Mouse (Mus musculus): Measurements from ENCODE around the gene Pidd1. TPM values are rescaled to one million over a fixed set of nuclear protein-coding genes. Genes with fewer than 3 reads are reported as not detected.

Pidd1 gene
- polyA plus RNA-seq, 1 experiment from 2014 or later = 15.7 TPM

DNA sequence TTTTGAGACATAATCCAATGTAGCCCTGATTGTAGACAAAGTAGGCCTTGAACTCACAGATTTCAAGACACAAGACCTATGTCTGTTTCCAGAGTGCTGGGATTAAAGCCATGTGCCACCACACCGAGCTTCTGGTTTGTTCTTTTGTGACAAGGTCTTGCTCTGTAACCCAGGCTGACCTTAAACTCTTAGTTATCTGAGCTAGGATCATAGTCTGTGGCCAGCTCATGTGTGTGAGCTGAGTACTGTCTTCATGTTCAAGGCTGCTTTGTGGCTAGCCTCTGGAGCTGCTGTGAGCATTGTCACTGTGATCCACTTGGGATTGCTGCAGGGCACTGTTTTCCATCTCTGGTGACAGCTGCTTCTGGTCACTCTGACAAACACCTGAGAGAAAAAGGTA, 48.5 kb downstream of the Pidd1 start:
- Histone ChIP-seq H3K4me3 (ENCODE audit: low read depth, low read length) (no peak overlapping the region), H3K4me1 (ENCODE audit: control insufficient read depth, insufficient read depth, low read length) (peaks cover 9% of the 10 kb centered on the region; the same call in 1 of the 2 replicates), H3K36me3 (ENCODE audit: control insufficient read depth, insufficient read depth, low read length) (peaks cover 7% of the 10 kb centered on the region), H3K27ac (replicated peaks; ENCODE audit: low read depth, low read length) (no peak overlapping the region), H3K9ac (ENCODE audit: low read length) (no peak overlapping the region), H3K4me2 (ENCODE audit: low read depth, severe bottlenecking) (no peak overlapping the region), H3K9me3 (ENCODE audit: control insufficient read depth, low read length) (no peaks in the 10 kb centered on the region), H3K27me3 (ENCODE audit: control insufficient read depth, insufficient read depth, low read length) (no peaks in the 10 kb centered on the region)
- ATAC-seq (ENCODE audit: insufficient number of reproducible peaks, low FRiP score, low TSS enrichment, low read depth) (no peak), DNase-seq (ENCODE audit: low spot score) (no peak)
- WGBS = 81% methylated on average over 1 of the region's 1 CpGs

GRCm38 (mm10) chr7:141394771-141395170, 49.1 kb downstream of the Pidd1 start:
- WGBS = 20% methylated on average over 6 of the region's 6 CpGs
- Histone ChIP-seq H3K9me3 (ENCODE audit: control insufficient read depth, low read length) (no peaks in the 10 kb centered on the region), H3K27ac (replicated peaks; ENCODE audit: low read depth, low read length) (no peak overlapping the region), H3K4me1 (ENCODE audit: control insufficient read depth, insufficient read depth, low read length) (peaks cover 9% of the 10 kb centered on the region; the same call in 1 of the 2 replicates), H3K27me3 (ENCODE audit: control insufficient read depth, insufficient read depth, low read length) (no peaks in the 10 kb centered on the region), H3K36me3 (ENCODE audit: control insufficient read depth, insufficient read depth, low read length) (peaks cover 3% of the 10 kb centered on the region), H3K9ac (ENCODE audit: low read length) (no peak overlapping the region), H3K4me2 (ENCODE audit: low read depth, severe bottlenecking) (no peak overlapping the region), H3K4me3 (ENCODE audit: low read depth, low read length) (no peak overlapping the region)
- ATAC-seq (ENCODE audit: insufficient number of reproducible peaks, low FRiP score, low TSS enrichment, low read depth) = no peak
- DNase-seq (ENCODE audit: low spot score) = peak; percentile 87

DNA sequence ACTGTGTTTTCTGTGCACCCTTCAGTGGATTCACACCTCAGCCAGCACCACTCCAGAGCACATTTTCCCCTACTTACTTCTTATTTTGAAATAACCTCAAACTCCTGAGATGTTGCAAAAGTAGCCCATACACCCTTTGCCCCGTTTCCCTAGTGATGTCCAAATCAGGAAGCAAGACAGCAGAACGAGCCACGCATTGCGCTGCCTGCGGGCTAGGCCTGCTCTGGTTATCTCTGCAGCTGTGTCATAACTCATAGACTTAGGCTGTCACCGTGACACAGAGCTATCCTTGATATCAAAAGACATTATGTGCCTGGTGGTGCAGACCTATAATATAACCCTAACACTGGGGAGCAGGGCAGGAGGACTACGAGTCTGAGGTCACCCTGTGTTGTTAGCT, 49.7 kb downstream of the Pidd1 start:
- Histone ChIP-seq H3K4me1 (ENCODE audit: control insufficient read depth, insufficient read depth, low read length) (peaks cover 9% of the 10 kb centered on the region; the same call in 1 of the 2 replicates), H3K4me2 (ENCODE audit: low read depth, severe bottlenecking) (no peak overlapping the region), H3K4me3 (ENCODE audit: low read depth, low read length) (no peak overlapping the region), H3K27me3 (ENCODE audit: control insufficient read depth, insufficient read depth, low read length) (no peaks in the 10 kb centered on the region), H3K9me3 (ENCODE audit: control insufficient read depth, low read length) (no peaks in the 10 kb centered on the region), H3K9ac (ENCODE audit: low read length) (no peak overlapping the region), H3K27ac (replicated peaks; ENCODE audit: low read depth, low read length) (no peak overlapping the region), H3K36me3 (ENCODE audit: control insufficient read depth, insufficient read depth, low read length) (peaks cover 2% of the 10 kb centered on the region)
- no peak for DNase-seq (ENCODE audit: low spot score)
- no peak for ATAC-seq (ENCODE audit: insufficient number of reproducible peaks, low FRiP score, low TSS enrichment, low read depth)
- 89% methylated on average over 7 of the region's 7 CpGs for WGBS

DNA sequence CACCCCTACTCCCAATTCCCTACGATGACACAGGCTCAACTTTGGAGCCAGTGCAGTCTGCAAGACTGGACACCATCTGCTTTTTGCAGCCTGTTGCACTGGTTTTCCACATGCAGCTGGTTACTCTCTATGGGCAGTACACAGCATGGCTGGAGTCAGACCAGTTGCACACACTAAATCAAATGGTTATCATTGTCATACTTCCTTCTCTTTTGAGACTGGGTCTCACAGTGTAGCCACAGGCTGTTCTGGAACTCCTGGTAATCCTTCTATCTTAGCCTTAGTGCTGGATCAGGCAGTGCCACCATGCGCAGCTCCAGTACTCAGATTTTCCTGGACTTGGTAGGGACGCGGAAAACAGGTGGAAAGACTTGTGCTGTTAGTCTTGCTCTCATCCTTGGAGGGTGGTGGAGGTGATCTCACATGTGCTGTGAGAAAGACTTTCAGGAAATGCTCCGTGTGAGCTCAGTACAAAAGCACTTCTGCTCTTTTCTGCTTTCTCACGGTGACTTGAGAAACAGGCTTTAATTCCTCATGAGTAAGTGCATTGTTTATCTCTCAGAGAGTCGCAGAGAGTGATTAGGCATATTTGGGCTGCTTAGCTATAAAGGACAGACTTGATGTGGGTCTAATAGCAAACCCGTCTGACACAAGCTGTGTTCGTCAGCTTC, 51.1 kb downstream of the Pidd1 start:
- Histone ChIP-seq H3K4me3 (ENCODE audit: low read depth, low read length) (peak overlapping the region; percentile 63), H3K9me3 (ENCODE audit: control insufficient read depth, low read length) (no peaks in the 10 kb centered on the region), H3K4me1 (ENCODE audit: control insufficient read depth, insufficient read depth, low read length) (peaks cover 9% of the 10 kb centered on the region; the same call in 1 of the 2 replicates), H3K27me3 (ENCODE audit: control insufficient read depth, insufficient read depth, low read length) (no peaks in the 10 kb centered on the region), H3K9ac (ENCODE audit: low read length) (peak overlapping the region; percentile 54), H3K36me3 (ENCODE audit: control insufficient read depth, insufficient read depth, low read length) (peaks cover 2% of the 10 kb centered on the region), H3K27ac (replicated peaks; ENCODE audit: low read depth, low read length) (0 out of 2 replicates have a peak overlapping the region, but pooled peaks have one; percentile 30), H3K4me2 (ENCODE audit: low read depth, severe bottlenecking) (peak overlapping the region; percentile 96)
- no peak; the same call in 1 of the 2 replicates for ATAC-seq (ENCODE audit: insufficient number of reproducible peaks, low FRiP score, low TSS enrichment, low read depth)
- DNase-seq (ENCODE audit: low spot score) = no peak
- 38% methylated on average over 9 of the region's 9 CpGs for whole genome bisulfite sequencing

DNA sequence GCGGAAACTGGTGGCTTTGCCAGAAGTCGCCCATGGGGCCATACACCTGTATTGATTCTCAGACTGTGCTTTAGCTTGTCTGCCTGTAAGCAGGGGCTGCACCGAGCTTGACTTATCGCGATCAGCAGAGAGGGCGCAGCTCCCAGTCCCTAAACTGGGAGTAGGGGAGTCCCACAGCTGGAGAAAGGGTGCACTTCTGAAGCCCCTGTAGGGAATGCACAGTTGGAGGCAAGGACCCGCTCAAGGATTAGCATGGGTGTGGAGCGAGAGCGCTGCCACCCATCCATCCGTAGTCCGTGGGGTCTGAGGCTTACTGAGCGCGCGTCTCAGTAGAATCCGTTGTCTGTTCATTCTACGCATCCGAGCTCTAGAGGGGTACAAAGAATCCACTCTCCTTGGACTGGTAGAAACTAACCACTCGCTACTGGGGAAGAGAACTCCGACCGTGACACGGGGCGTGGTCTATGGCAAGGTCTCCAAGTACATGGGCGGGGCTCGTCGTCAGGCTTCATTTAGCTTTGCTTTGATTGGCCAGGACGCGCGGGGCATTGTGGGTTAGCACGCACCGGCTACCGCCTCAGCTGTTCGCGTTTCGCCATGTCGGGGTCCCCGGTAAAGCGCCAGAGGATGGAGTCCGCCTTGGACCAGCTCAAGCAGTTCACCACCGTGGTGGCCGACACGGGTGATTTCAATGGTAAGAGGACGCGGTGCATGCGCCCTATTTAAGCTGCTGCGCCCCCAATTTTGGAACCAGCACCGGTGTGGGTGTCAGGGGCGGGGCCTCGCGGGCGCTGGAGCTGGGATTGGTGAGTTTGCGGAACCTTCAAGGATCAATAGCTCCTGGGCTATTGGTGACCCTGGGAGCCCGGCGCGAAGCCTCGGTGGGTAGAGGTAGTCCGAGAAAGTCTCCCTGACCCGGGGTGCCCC, 51.9 kb downstream of the Pidd1 start, which contains the start of gene Taldo1:
Taldo1 (plus strand) TSS at position 575 of the 927 bp plus-strand sequence.
- Histone ChIP-seq H3K4me3 (ENCODE audit: low read depth, low read length) (peak within 1 kb of the TSS; percentile 63), H3K4me1 (ENCODE audit: control insufficient read depth, insufficient read depth, low read length) (peaks cover 9% of the 10 kb centered on the region; the same call in 1 of the 2 replicates), H3K9ac (ENCODE audit: low read length) (peak within 1 kb of the TSS; percentile 68), H3K36me3 (ENCODE audit: control insufficient read depth, insufficient read depth, low read length) (peaks cover 2% of the 10 kb centered on the region), H3K9me3 (ENCODE audit: control insufficient read depth, low read length) (no peaks in the 10 kb centered on the region), H3K27me3 (ENCODE audit: control insufficient read depth, insufficient read depth, low read length) (no peaks in the 10 kb centered on the region), H3K27ac (replicated peaks; ENCODE audit: low read depth, low read length) (0 out of 2 replicates have a peak within 1 kb of the TSS, but pooled peaks have one; percentile 30), H3K4me2 (ENCODE audit: low read depth, severe bottlenecking) (peak within 1 kb of the TSS; percentile 96)
- DNase-seq (ENCODE audit: low spot score) (peak; percentile 96), ATAC-seq (ENCODE audit: insufficient number of reproducible peaks, low FRiP score, low TSS enrichment, low read depth) (peak; percentile 91)
- WGBS = under 1% methylated on average over 57 of the region's 57 CpGs

DNA sequence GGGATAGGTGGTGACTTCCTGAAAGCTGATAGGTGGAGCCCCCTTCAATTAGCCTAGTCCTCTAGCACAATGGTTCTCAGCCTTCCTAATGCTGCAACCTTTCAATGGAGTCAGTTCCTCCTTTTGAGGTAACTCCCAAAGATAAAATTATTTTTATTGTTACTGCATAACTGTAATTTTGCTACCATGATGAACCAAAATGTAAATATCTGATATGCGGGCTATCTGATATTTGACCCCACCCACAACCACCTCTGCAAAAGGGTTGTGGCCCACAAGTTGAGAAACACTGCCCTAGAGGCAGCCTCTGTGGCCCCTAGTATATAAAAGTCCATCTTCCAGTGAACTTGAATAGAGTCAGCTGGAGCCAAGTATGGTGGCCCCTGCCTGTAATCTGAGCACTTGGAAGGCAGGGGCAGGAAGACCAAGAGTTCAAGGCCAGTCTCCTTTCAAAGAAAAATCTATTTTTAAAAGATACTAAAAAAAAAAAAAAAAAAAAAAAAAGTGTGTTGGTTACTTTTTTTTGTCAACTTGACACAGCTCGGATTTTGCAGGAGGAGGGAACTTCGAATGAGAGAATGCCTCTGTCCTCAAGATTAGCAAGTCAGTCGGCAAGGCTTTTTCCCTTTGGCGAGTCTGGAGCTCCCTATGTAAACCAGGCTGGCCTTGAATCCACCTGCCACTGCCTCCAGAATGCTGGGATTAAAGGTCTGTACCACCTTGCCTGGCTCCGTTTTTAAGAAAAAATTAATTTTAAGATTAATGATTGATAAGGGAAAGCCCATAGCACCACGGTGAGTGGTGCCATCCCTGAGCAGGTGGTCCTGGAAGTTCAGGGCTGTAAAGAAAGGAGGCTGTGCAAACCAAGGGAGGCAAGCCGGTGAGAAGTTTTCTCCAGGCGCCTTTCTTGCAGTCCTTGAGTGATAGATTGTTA, 53.2 kb downstream of the Pidd1 start:
- no peaks in the 10 kb centered on the region for H3K27me3 ChIP-seq (ENCODE audit: control insufficient read depth, insufficient read depth, low read length)
- ATAC-seq (ENCODE audit: insufficient number of reproducible peaks, low FRiP score, low TSS enrichment, low read depth) (no peak), DNase-seq (ENCODE audit: low spot score) (no peak)
- H3K4me2 ChIP-seq (ENCODE audit: low read depth, severe bottlenecking) = no peak overlapping the region
- H3K27ac ChIP-seq (replicated peaks; ENCODE audit: low read depth, low read length) = no peak overlapping the region
- H3K9ac ChIP-seq (ENCODE audit: low read length) = no peak overlapping the region
- H3K4me1 ChIP-seq (ENCODE audit: control insufficient read depth, insufficient read depth, low read length) = peaks cover 9% of the 10 kb centered on the region; the same call in 1 of the 2 replicates
- H3K4me3 ChIP-seq (ENCODE audit: low read depth, low read length) = no peak overlapping the region
- H3K36me3 ChIP-seq (ENCODE audit: control insufficient read depth, insufficient read depth, low read length) = no peaks in the 10 kb centered on the region
- H3K9me3 ChIP-seq (ENCODE audit: control insufficient read depth, low read length) = no peaks in the 10 kb centered on the region
- WGBS = 52% methylated on average over 9 of the region's 9 CpGs

- no peak overlapping the region for H3K4me3 ChIP-seq (ENCODE audit: low read depth, low read length)
- 43% methylated on average over 3 of the region's 3 CpGs for WGBS
- DNase-seq (ENCODE audit: low spot score) (no peak), ATAC-seq (ENCODE audit: insufficient number of reproducible peaks, low FRiP score, low TSS enrichment, low read depth) (no peak)
- no peaks in the 10 kb centered on the region for H3K27me3 ChIP-seq (ENCODE audit: control insufficient read depth, insufficient read depth, low read length)
- no peaks in the 10 kb centered on the region for H3K36me3 ChIP-seq (ENCODE audit: control insufficient read depth, insufficient read depth, low read length)
- H3K9me3 ChIP-seq (ENCODE audit: control insufficient read depth, low read length) = no peaks in the 10 kb centered on the region
- H3K9ac ChIP-seq (ENCODE audit: low read length) = no peak overlapping the region
- H3K4me2 ChIP-seq (ENCODE audit: low read depth, severe bottlenecking) = no peak overlapping the region
- H3K27ac ChIP-seq (replicated peaks; ENCODE audit: low read depth, low read length) = no peak overlapping the region
- peaks cover 9% of the 10 kb centered on the region; the same call in 1 of the 2 replicates for H3K4me1 ChIP-seq (ENCODE audit: control insufficient read depth, insufficient read depth, low read length)
Measured at GRCm38 (mm10) chr7:141388487-141389109, 55.2 kb downstream of the Pidd1 start.

Measured in limb, embryonic 11.5 days (tissue).